Mouse (Mus musculus): ENCODE data around the gene 9530077C05Rik. TPM values are rescaled to one million over a fixed set of nuclear protein-coding genes. Genes with fewer than 3 reads are reported as not detected.
"Not testable (repeated sequence)": the region's sequence is repeated elsewhere in the genome, so short reads cannot be mapped to it uniquely, and the experiment has no call there.

9530077C05Rik gene
- polyA plus RNA-seq, 1 experiment from 2014 or later = 3.4 TPM

DNA sequence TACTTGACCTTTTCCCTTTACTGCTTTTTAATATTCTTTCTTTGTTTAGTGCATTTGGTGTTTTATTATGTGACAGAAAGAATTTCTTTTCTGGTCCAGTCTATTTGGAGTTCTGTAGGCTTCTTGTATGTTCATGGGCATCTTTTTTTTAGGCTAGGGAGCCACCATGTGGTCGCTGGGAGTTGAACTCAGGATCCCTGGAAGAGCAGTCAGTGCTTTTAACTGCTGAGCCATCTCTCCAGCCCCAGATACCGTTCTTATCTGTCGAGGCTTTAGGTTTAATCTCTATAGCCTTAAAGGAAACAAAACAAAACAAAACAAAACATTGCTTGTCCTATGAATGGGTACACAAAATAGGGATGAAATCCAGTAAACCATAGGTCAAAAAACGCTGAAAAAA is 3.0 kb upstream of the 9530077C05Rik start:
- H3K9me3 ChIP-seq (ENCODE audit: control insufficient read depth, low read length); H3K9ac ChIP-seq (ENCODE audit: low read depth, low read length); H3K4me1 ChIP-seq (ENCODE audit: control insufficient read depth, insufficient read depth, low read length); ATAC-seq; H3K4me2 ChIP-seq (ENCODE audit: low read depth, low read length); H3K4me3 ChIP-seq (ENCODE audit: low read length); H3K27ac ChIP-seq (ENCODE audit: low read length); H3K36me3 ChIP-seq (ENCODE audit: control insufficient read depth, insufficient read depth, low read length); H3K27me3 ChIP-seq (replicated peaks; ENCODE audit: control insufficient read depth, insufficient read depth, low read length): not testable (repeated sequence)
- WGBS = 27% methylated on average over 4 of the region's 4 CpGs

DNA sequence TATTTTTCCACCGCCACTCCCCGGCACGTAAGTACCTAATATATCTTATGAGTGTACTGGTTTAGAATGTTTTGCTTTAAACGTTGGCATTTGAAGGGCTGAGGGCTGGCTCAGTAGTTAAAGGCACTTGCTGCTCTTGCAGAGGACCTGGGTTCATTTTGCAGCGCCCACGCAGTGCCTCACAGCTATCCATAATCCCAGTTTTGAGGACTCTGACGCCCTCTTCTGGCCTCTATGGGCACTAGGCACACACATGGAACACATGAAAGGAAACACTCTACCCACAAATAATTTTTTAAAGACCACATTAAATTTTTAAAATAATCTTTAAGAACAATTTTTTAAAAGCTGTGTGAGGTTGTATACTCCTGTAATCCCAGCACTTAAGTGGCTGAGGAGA is 1.8 kb upstream of the 9530077C05Rik start:
- H3K27ac ChIP-seq (ENCODE audit: low read length) = no peak overlapping the region
- H3K4me1 ChIP-seq (ENCODE audit: control insufficient read depth, insufficient read depth, low read length) = peaks cover 3% of the 10 kb centered on the region; the same call in 1 of the 2 replicates
- no peak overlapping the region for H3K4me2 ChIP-seq (ENCODE audit: low read depth, low read length)
- H3K36me3 ChIP-seq (ENCODE audit: control insufficient read depth, insufficient read depth, low read length) = no peaks in the 10 kb centered on the region
- no peaks in the 10 kb centered on the region for H3K27me3 ChIP-seq (replicated peaks; ENCODE audit: control insufficient read depth, insufficient read depth, low read length)
- H3K4me3 ChIP-seq (ENCODE audit: low read length) = no peak overlapping the region
- H3K9me3 ChIP-seq (ENCODE audit: control insufficient read depth, low read length) = no peaks in the 10 kb centered on the region
- H3K9ac ChIP-seq (ENCODE audit: low read depth, low read length) = no peak overlapping the region
- WGBS = 68% methylated on average over 7 of the region's 7 CpGs
- no peak for ATAC-seq

DNA sequence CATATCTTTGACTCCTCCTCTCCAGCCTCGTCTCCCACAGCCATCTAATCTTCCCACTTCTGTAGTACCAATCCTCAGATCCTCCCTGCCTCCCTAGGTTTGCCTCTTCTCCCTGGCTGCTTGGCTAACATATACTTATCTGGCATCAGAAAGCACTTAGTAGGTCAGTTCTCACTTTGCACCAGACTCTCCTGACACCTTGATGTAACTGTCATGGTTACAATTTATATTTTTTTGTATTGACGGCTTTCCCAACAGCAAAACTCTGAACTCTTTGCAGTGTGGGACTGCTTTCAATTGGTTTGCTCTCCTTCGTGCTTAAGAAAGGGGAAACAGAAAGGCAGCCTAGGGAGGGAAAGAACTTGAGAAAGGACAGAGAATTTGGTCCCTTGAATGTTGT is 4.9 kb downstream of the 9530077C05Rik start:
- Histone ChIP-seq H3K9me3 (ENCODE audit: control insufficient read depth, low read length) (no peaks in the 10 kb centered on the region), H3K4me1 (ENCODE audit: control insufficient read depth, insufficient read depth, low read length) (peaks cover 3% of the 10 kb centered on the region; the same call in 1 of the 2 replicates), H3K27ac (ENCODE audit: low read length) (no peak overlapping the region), H3K4me3 (ENCODE audit: low read length) (no peak overlapping the region), H3K27me3 (replicated peaks; ENCODE audit: control insufficient read depth, insufficient read depth, low read length) (no peaks in the 10 kb centered on the region), H3K4me2 (ENCODE audit: low read depth, low read length) (no peak overlapping the region), H3K9ac (ENCODE audit: low read depth, low read length) (no peak overlapping the region), H3K36me3 (ENCODE audit: control insufficient read depth, insufficient read depth, low read length) (no peaks in the 10 kb centered on the region)
- WGBS = 86% methylated on average over 3 of the region's 3 CpGs
- ATAC-seq = no peak

GRCm38 (mm10) chr9:22417547-22417946 is 6.2 kb downstream of the 9530077C05Rik start:
- no peak overlapping the region for H3K4me3 ChIP-seq (ENCODE audit: low read length)
- ATAC-seq = no peak
- H3K27ac ChIP-seq (ENCODE audit: low read length) = no peak overlapping the region
- no peaks in the 10 kb centered on the region for H3K27me3 ChIP-seq (replicated peaks; ENCODE audit: control insufficient read depth, insufficient read depth, low read length)
- H3K4me1 ChIP-seq (ENCODE audit: control insufficient read depth, insufficient read depth, low read length) = no peaks in the 10 kb centered on the region
- H3K9ac ChIP-seq (ENCODE audit: low read depth, low read length) = no peak overlapping the region
- no peaks in the 10 kb centered on the region for H3K36me3 ChIP-seq (ENCODE audit: control insufficient read depth, insufficient read depth, low read length)
- no peak overlapping the region for H3K4me2 ChIP-seq (ENCODE audit: low read depth, low read length)
- H3K9me3 ChIP-seq (ENCODE audit: control insufficient read depth, low read length) = no peaks in the 10 kb centered on the region
- WGBS = 38% methylated on average over 6 of the region's 6 CpGs

DNA sequence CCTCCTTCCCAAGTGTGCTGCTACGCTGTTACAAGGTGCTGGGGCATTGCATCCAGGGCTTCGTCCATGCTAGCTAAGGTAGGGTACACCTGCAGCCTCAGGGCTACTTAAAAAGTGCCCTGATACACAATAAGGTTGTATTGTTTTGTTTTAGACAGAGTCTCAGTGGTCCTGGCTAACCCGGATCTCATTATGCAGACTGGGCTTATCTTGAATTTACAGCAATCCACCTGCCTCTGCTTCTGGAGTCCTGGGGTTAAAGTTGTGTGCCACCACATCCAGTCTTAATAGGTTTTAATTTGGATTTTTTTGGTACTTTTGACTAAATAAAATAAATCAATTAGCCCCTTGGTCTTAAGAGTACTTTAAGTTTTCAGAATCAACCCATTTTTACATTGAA is 8.6 kb downstream of the 9530077C05Rik start:
- Histone ChIP-seq H3K27me3 (replicated peaks; ENCODE audit: control insufficient read depth, insufficient read depth, low read length) (no peaks in the 10 kb centered on the region), H3K27ac (ENCODE audit: low read length) (no peak overlapping the region), H3K9me3 (ENCODE audit: control insufficient read depth, low read length) (no peaks in the 10 kb centered on the region), H3K4me1 (ENCODE audit: control insufficient read depth, insufficient read depth, low read length) (no peaks in the 10 kb centered on the region), H3K4me3 (ENCODE audit: low read length) (no peak overlapping the region), H3K4me2 (ENCODE audit: low read depth, low read length) (no peak overlapping the region), H3K9ac (ENCODE audit: low read depth, low read length) (no peak overlapping the region), H3K36me3 (ENCODE audit: control insufficient read depth, insufficient read depth, low read length) (no peaks in the 10 kb centered on the region)
- no peak for ATAC-seq
- WGBS = 88% methylated on average over 3 of the region's 3 CpGs

- no peaks in the 10 kb centered on the region for H3K36me3 ChIP-seq (ENCODE audit: control insufficient read depth, insufficient read depth, low read length)
- ATAC-seq = no peak
Observed at GRCm38 (mm10) chr9:22420491-22420890, 9.2 kb downstream of the 9530077C05Rik start.

GRCm38 (mm10) chr9:22422559-22422958 is 11.2 kb downstream of the 9530077C05Rik start:
- H3K4me1 ChIP-seq (ENCODE audit: control insufficient read depth, insufficient read depth, low read length) = no peaks in the 10 kb centered on the region
- no peaks in the 10 kb centered on the region for H3K36me3 ChIP-seq (ENCODE audit: control insufficient read depth, insufficient read depth, low read length)
- no peaks in the 10 kb centered on the region for H3K27me3 ChIP-seq (replicated peaks; ENCODE audit: control insufficient read depth, insufficient read depth, low read length)
- no peaks in the 10 kb centered on the region for H3K9me3 ChIP-seq (ENCODE audit: control insufficient read depth, low read length)
- no peak overlapping the region for H3K4me2 ChIP-seq (ENCODE audit: low read depth, low read length)
- no peak for ATAC-seq
- WGBS = 42% methylated on average over 1 of the region's 1 CpGs
- H3K27ac ChIP-seq (ENCODE audit: low read length) = no peak overlapping the region
- H3K9ac ChIP-seq (ENCODE audit: low read depth, low read length) = no peak overlapping the region
- no peak overlapping the region for H3K4me3 ChIP-seq (ENCODE audit: low read length)

More at GRCm38 (mm10) chr9:22420491-22420890, 9.2 kb downstream of the 9530077C05Rik start:
- Histone ChIP-seq H3K27ac (ENCODE audit: low read length) (no peak overlapping the region), H3K27me3 (replicated peaks; ENCODE audit: control insufficient read depth, insufficient read depth, low read length) (no peaks in the 10 kb centered on the region), H3K4me1 (ENCODE audit: control insufficient read depth, insufficient read depth, low read length) (no peaks in the 10 kb centered on the region), H3K4me2 (ENCODE audit: low read depth, low read length) (no peak overlapping the region), H3K9me3 (ENCODE audit: control insufficient read depth, low read length) (no peaks in the 10 kb centered on the region), H3K4me3 (ENCODE audit: low read length) (no peak overlapping the region), H3K9ac (ENCODE audit: low read depth, low read length) (no peak overlapping the region)
- 56% methylated on average over 7 of the region's 7 CpGs for WGBS

DNA sequence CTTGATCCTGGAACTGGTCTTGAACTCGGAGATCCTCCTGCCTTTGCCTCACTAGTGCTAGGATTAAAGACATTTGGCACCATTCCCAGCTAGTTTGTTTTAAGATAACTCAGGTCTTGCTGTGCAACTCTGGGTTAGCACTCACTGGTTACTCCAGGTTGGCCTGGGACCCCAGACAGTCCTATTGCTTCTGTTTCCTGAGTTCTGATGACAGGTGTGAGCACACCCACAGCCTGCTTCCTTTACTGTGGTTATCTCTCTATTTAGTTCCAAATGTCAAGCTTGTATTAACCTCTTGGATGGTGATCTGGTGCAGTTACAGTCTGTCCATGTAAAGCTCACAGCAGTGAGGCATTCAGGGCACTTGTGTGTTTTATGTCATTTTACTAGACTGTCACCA is 12.2 kb downstream of the 9530077C05Rik start:
- Histone ChIP-seq H3K27ac (ENCODE audit: low read length) (no peak overlapping the region), H3K4me2 (ENCODE audit: low read depth, low read length) (no peak overlapping the region), H3K4me3 (ENCODE audit: low read length) (no peak overlapping the region), H3K9me3 (ENCODE audit: control insufficient read depth, low read length) (no peaks in the 10 kb centered on the region), H3K4me1 (ENCODE audit: control insufficient read depth, insufficient read depth, low read length) (no peaks in the 10 kb centered on the region), H3K9ac (ENCODE audit: low read depth, low read length) (no peak overlapping the region), H3K36me3 (ENCODE audit: control insufficient read depth, insufficient read depth, low read length) (no peaks in the 10 kb centered on the region), H3K27me3 (replicated peaks; ENCODE audit: control insufficient read depth, insufficient read depth, low read length) (no peaks in the 10 kb centered on the region)
- no peak for ATAC-seq
- WGBS = 70% methylated on average over 1 of the region's 1 CpGs

DNA sequence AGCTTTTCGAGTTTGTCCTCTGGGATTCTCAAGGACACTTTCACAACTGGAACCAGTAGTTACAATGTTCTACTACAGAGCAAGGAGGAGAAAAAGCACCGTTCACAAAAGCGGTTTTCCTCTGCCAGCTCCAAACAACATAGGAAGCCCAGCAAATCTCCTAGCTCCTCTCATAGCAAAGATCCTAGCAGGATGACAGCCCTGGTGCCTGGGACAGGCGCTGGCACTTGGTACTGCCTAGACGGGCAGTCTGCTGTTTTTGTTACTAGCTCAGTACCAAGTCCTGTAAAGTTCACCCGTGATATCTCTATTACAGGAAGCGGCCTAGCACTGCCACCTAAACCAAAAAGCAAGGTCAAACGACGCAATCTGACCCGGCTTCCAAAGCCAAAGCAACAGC is 12.9 kb downstream of the 9530077C05Rik start:
- no peak overlapping the region for H3K27ac ChIP-seq (ENCODE audit: low read length)
- no peak overlapping the region for H3K4me2 ChIP-seq (ENCODE audit: low read depth, low read length)
- H3K27me3 ChIP-seq (replicated peaks; ENCODE audit: control insufficient read depth, insufficient read depth, low read length) = no peaks in the 10 kb centered on the region
- H3K36me3 ChIP-seq (ENCODE audit: control insufficient read depth, insufficient read depth, low read length) = no peaks in the 10 kb centered on the region
- H3K4me3 ChIP-seq (ENCODE audit: low read length) = no peak overlapping the region
- H3K9me3 ChIP-seq (ENCODE audit: control insufficient read depth, low read length) = no peaks in the 10 kb centered on the region
- no peak overlapping the region for H3K9ac ChIP-seq (ENCODE audit: low read depth, low read length)
- 70% methylated on average over 10 of the region's 10 CpGs for WGBS
- ATAC-seq = no peak
- no peaks in the 10 kb centered on the region for H3K4me1 ChIP-seq (ENCODE audit: control insufficient read depth, insufficient read depth, low read length)

GRCm38 (mm10) chr9:22424719-22425118 is 13.4 kb downstream of the 9530077C05Rik start:
- 85% methylated on average over 4 of the region's 4 CpGs for WGBS
- H3K9ac ChIP-seq (ENCODE audit: low read depth, low read length) = no peak overlapping the region
- H3K27ac ChIP-seq (ENCODE audit: low read length) = no peak overlapping the region
- H3K4me1 ChIP-seq (ENCODE audit: control insufficient read depth, insufficient read depth, low read length) = no peaks in the 10 kb centered on the region
- no peak overlapping the region for H3K4me3 ChIP-seq (ENCODE audit: low read length)
- no peak overlapping the region for H3K4me2 ChIP-seq (ENCODE audit: low read depth, low read length)
- H3K9me3 ChIP-seq (ENCODE audit: control insufficient read depth, low read length) = no peaks in the 10 kb centered on the region
- H3K36me3 ChIP-seq (ENCODE audit: control insufficient read depth, insufficient read depth, low read length) = no peaks in the 10 kb centered on the region
- ATAC-seq = no peak
- H3K27me3 ChIP-seq (replicated peaks; ENCODE audit: control insufficient read depth, insufficient read depth, low read length) = no peaks in the 10 kb centered on the region

Measured in intestine, embryonic 16.5 days (tissue).